Mouse (Mus musculus) C3H10T1/2 (cell line): Measurements from ENCODE around the gene Gm47969. TPM values are rescaled to one million over a fixed set of nuclear protein-coding genes. Genes with fewer than 3 reads are reported as not detected.

Experiments used
- polyA plus RNA-seq, 2 experiments: library from polyadenylated mRNA; unstranded; fragments of >200 nt; fragmentation: generic; extraction: Trizol; gene quantifications; one replicate each; pipeline ENCODE4 v1.2.1; 2012; ENCODE audit warnings: missing spikeins in 2 of 2

Gene Gm47969
- not detected for polyA plus RNA-seq

DNA sequence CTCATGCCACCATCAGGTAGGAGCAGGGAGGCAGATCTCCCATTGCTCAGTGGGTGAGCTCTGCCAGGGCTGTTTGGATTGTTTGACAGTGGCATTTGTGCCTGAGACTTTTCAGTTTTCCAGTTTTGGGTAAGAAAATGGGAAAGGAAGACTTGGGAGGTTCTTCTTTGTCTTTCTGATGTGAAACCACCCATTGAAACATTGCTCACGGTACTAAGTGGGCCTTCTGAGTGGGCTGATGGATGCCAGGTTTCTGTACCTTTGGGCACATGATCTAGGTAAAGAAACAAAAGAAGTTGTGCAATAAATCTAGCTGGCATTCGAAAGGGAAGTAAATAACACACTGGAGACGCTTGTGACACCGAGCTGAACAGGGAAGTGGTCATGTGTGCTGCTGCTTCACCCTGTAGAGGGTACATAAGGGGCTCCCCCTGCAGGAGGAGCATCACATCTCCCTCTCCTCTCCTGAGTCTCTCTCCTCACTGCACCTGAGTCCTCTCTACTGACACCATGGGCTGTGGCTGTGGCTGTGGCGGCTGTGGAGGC, at the start of gene Gm47969:
Gene Gm47969 (plus strand): TSS at position 51 of the 546 bp plus-strand sequence.

DNA sequence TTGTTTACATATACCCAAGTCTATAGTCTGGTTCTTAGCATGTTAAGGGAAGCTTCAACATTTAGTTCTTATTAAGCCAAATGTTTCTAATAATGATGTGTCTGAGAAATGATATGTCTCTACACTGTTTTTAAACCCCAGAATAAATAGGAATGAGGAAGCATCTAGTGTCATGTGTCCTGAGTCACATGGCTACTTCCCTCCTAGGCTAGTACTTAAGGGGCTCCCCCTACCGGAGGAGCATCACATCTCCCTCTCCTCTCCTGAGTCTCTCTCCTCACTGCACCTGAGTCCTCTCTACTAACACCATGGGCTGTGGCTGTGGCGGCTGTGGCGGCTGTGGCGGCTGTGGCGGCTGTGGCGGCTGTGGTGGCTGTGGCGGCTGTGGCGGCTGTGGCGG, 44.4 kb upstream of the Gm47969 start, which contains the start of gene Gm47959:
Gene Gm47959 (plus strand): TSS at position 243 of the 400 bp plus-strand sequence.

DNA sequence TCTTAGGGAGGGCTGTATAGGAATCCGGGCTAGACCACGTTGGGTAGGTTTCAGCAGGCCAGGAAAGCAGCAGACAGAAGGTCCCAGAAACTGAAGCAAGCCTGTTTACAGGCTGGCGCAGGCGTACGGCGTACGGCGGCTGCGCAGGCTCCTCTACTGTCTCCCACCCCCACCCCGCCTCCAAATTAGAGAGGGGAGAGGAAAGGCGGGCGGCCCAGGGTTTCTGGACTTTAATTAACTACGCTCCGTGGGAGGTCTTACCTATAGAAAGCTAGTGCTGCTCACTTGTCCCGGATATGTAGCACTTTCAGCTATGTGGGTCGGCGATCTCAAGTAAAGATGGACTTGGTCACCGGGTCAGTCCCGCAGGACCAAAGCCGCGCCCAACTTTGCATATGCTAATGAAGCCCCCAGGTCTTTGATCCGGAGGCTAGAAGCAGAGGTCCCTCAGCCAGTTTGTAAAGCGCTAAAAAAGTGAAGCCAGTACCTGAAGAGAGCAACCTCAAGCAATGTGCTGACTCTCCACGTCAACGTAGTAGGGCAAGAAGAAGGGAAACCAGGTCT, 6.5 kb upstream of the Gm47969 start, which contains the start of gene Slc19a3:
Gene Slc19a3 (minus strand): TSS at position 340 of the 564 bp plus-strand sequence.

DNA sequence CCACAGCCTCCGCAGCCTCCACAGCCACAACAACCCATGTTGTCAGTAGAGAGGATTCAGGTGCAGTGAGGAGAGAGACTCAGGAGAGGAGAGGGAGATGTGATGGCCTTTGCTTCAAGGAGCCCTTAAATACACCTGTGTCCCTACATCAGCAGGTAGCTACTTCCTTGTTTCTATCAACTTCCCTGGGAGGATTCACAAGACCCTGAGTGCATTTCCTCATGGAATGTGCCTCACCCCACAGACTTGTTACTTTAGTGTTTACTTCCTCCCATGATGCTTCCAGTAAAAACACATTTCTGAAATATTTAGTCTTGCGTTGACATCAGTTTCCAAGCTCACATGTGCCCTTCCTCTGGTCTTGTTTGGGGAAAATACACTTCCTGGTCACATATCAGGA, 2.4 kb upstream of the Gm47969 start, which contains the start of gene Krtap28-10:
Gene Krtap28-10 (minus strand): TSS at position 101 of the 400 bp plus-strand sequence.

DNA sequence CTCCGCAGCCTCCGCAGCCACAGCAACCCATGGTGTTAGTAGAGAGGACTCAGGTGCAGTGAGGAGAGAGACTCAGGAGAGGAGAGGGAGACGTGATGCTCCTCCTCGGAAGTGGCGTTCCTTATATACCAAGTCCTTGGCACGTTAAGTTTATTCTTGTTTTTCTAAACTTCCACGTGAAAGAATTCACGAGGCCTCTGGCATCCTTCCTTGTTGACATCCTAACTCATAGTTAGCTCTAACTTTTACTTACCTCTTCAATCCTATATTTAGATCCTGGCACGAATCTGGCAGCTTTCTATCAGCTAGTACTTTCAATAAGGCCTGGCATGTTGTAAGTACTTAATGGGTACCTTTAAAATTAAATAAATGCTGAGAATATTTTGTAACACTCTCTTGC, 14.5 kb downstream of the Gm47969 start, which contains the start of gene A030005K14Rik:
Gene A030005K14Rik (minus strand): TSS at position 101 of the 400 bp plus-strand sequence.

DNA sequence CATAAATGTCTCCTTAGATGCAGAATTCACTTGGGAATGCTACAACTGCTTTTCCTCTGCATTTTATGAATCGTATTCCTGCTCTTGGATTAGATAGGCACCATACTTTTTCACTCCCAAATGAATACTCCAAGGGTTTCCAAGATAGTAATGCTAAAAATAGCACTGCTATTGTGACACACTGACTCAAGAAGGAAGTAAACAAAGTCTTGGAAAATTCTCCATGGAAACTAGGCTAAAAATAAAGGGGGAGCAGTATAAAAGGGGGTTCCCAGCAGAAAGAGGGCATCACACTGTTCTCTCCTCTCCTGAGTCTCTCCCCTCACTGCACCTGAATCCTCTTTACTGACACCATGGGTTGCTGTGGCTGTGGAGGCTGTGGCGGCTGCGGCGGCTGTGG, 15.9 kb downstream of the Gm47969 start, which contains the start of gene Krtap28-13:
Gene Krtap28-13 (plus strand): TSS at position 288 of the 400 bp plus-strand sequence.

Other genes starting within 250 kb of the Gm47969 start
- gene Agfg1, start 205.4 kb upstream of the Gm47969 start, polyA plus RNA-seq = 10 to 100 TPM in 1 of 2 experiments, 1 to 10 TPM in 1; 7.0 to 11.2 TPM
- gene A030005L19Rik, start 131.6 kb upstream of the Gm47969 start, polyA plus RNA-seq = not detected
- not detected for gene A030014E15Rik, start 120.0 kb upstream of the Gm47969 start, polyA plus RNA-seq
- not detected for gene Gm6217, start 113.5 kb upstream of the Gm47969 start, polyA plus RNA-seq
- not detected for gene A030003K21Rik, start 101.5 kb upstream of the Gm47969 start, polyA plus RNA-seq
- gene Gm7544, start 88.9 kb upstream of the Gm47969 start, polyA plus RNA-seq = not detected
- gene Gm47955, start 84.6 kb upstream of the Gm47969 start, polyA plus RNA-seq = not detected
- gene Gm47959, start 44.4 kb upstream of the Gm47969 start, polyA plus RNA-seq = not detected
- gene Slc19a3, start 6.5 kb upstream of the Gm47969 start, polyA plus RNA-seq = not detected
- not detected for gene Krtap28-10, start 2.5 kb upstream of the Gm47969 start, polyA plus RNA-seq
- not detected for gene A030005K14Rik, start 14.4 kb downstream of the Gm47969 start, polyA plus RNA-seq
- gene Krtap28-13, start 16.0 kb downstream of the Gm47969 start, polyA plus RNA-seq = not detected
- gene Ccl20, start 71.8 kb downstream of the Gm47969 start, polyA plus RNA-seq = not detected
- gene Daw1, start 114.8 kb downstream of the Gm47969 start, polyA plus RNA-seq = not detected